Mouse (Mus musculus): ENCODE results near the gene Gm10577. TPM values are rescaled to one million over a fixed set of nuclear protein-coding genes. Genes with fewer than 3 reads are reported as not detected.

Gene Gm10577
- not detected in 2 replicates for polyA plus RNA-seq (2015; fragmentation: Nextera tagmentation; extraction: Ambion mirVana)

- Histone ChIP-seq H3K4me3 (replicated peaks) (no peak within 1 kb of the TSS), H3K27ac (no peak within 1 kb of the TSS), H3K27me3 (no peaks in the 10 kb centered on the region), H3K4me2 (no peak within 1 kb of the TSS), H3K36me3 (no peaks in the 10 kb centered on the region), H3K4me1 (replicated peaks) (no peaks in the 10 kb centered on the region), H3K9me3 (replicated peaks) (no peaks in the 10 kb centered on the region), H3K9ac (no peak within 1 kb of the TSS)
- DNase-seq, result no peak
- WGBS (ENCODE audit: insufficient replicate concordance), result 59% methylated on average over 4 of the region's 4 CpGs
- ATAC-seq (ENCODE audit: low read depth), result no peak
Observed at GRCm38 (mm10) chr4:101020596-101020995, at the start of gene Gm10577. Gene Gm10577 (minus strand): TSS chr4:101020696.

- H3K27ac ChIP-seq, result no peak overlapping the region
- H3K9ac ChIP-seq, result peak overlapping the region; percentile 45
- H3K36me3 ChIP-seq, result no peaks in the 10 kb centered on the region
- WGBS (ENCODE audit: insufficient replicate concordance), result 1% methylated on average over 55 of the region's 55 CpGs
- H3K4me2 ChIP-seq, result peak overlapping the region; percentile 79
- peaks cover 54% of the 10 kb centered on the region for H3K27me3 ChIP-seq
- ATAC-seq (ENCODE audit: low read depth), result no peak
- DNase-seq, result no peak
- 0 out of 2 replicates have a peak, but pooled peaks cover 3% of the 10 kb centered on the region for H3K4me1 ChIP-seq (replicated peaks)
- H3K4me3 ChIP-seq (replicated peaks), result peak overlapping the region; percentile 65
- H3K9me3 ChIP-seq (replicated peaks), result no peaks in the 10 kb centered on the region
Observed at GRCm38 (mm10) chr4:101069154-101069971, 48.9 kb upstream of the Gm10577 start.

GRCm38 (mm10) chr4:101068786-101069153 lies 48.3 kb upstream of the Gm10577 start, which contains the start of gene Raver2:
Gene Raver2 (plus strand): TSS chr4:101068983.
- WGBS (ENCODE audit: insufficient replicate concordance), result 3% methylated on average over 40 of the region's 54 CpGs
- Histone ChIP-seq H3K36me3 (no peaks in the 10 kb centered on the region), H3K9me3 (replicated peaks) (no peaks in the 10 kb centered on the region), H3K4me2 (peak within 1 kb of the TSS; percentile 79), H3K4me3 (replicated peaks) (peak within 1 kb of the TSS; percentile 65), H3K9ac (peak within 1 kb of the TSS; percentile 45), H3K4me1 (replicated peaks) (0 out of 2 replicates have a peak, but pooled peaks cover 3% of the 10 kb centered on the region), H3K27ac (no peak within 1 kb of the TSS), H3K27me3 (peaks cover 54% of the 10 kb centered on the region)
- DNase-seq, result no peak
- no peak for ATAC-seq (ENCODE audit: low read depth)

DNA sequence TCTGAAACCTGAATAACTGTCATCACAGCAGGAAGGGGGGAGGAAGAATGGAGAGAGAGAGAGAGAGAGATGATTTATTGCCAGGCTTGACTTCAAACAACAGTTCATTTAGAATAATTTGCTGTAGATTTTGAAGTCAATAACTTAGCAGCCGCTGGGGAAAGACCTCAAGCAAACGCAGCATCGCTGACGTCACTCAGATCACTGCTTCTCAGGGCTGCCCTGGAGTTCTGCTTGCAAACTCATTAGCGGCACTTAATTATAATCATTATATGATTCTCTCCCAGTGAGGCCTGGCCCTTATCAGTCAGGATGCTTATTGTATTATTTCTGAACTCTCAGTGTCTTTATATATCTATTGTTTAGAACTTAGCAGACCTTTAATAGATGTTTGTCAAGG lies 45.9 kb upstream of the Gm10577 start:
- 52% methylated on average over 5 of the region's 5 CpGs for WGBS (ENCODE audit: insufficient replicate concordance)
- Histone ChIP-seq H3K4me1 (replicated peaks) (0 out of 2 replicates have a peak, but pooled peaks cover 3% of the 10 kb centered on the region), H3K4me2 (no peak overlapping the region), H3K27ac (no peak overlapping the region), H3K4me3 (replicated peaks) (no peak overlapping the region), H3K9ac (no peak overlapping the region), H3K27me3 (peaks cover 46% of the 10 kb centered on the region), H3K9me3 (replicated peaks) (no peaks in the 10 kb centered on the region), H3K36me3 (no peaks in the 10 kb centered on the region)
- DNase-seq (no peak), ATAC-seq (ENCODE audit: low read depth) (no peak)

DNA sequence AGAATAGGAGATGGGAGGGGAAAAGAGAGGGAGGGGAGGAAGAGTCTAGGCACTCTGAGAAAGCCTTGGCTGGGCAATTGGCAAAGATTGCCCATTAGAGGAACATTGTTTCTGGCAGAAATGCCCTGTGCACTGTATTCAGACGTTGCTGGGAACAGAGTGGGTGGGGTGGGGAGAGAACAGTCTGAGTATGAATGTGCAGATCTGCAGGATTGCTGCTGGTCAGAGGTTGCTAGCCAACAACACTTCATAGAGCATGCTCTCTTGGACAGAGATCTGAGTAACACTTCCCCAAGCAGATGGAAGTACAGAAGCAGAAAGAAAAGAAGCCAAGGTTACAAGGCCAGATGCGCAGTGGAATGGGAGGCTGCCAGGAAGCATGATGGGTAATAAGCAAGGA lies 41.6 kb upstream of the Gm10577 start:
- no peak for ATAC-seq (ENCODE audit: low read depth)
- H3K36me3 ChIP-seq, result no peaks in the 10 kb centered on the region
- no peaks in the 10 kb centered on the region for H3K4me1 ChIP-seq (replicated peaks)
- H3K9ac ChIP-seq, result no peak overlapping the region
- 64% methylated on average over 2 of the region's 2 CpGs for WGBS (ENCODE audit: insufficient replicate concordance)
- no peak for DNase-seq
- no peak overlapping the region for H3K4me3 ChIP-seq (replicated peaks)
- H3K27ac ChIP-seq, result no peak overlapping the region
- H3K27me3 ChIP-seq, result 0 out of 2 replicates have a peak, but pooled peaks cover 14% of the 10 kb centered on the region
- no peak overlapping the region for H3K4me2 ChIP-seq
- no peaks in the 10 kb centered on the region for H3K9me3 ChIP-seq (replicated peaks)

DNA sequence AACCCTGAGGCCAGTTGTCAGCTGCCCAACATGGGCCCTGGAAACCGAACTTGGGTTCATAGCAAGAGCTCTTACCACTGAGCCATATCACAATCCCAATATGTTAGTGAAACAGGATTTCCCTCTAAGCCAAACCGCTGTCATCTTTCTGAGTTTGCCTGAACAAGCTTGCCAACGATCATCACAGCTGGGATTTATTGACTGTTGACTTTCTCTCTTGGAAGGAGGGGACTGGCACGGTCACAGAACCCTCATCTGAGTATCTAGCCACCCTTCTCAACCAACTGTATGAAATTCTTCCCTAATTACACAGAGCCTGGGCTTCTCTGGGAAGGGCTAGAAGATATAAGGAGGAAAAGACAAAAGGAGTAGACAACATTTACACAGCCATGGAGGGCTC lies 26.1 kb upstream of the Gm10577 start:
- DNase-seq (no peak), ATAC-seq (ENCODE audit: low read depth) (no peak)
- Histone ChIP-seq H3K9ac (no peak overlapping the region), H3K27ac (no peak overlapping the region), H3K4me1 (replicated peaks) (no peaks in the 10 kb centered on the region), H3K36me3 (no peaks in the 10 kb centered on the region), H3K9me3 (replicated peaks) (no peaks in the 10 kb centered on the region), H3K27me3 (no peaks in the 10 kb centered on the region), H3K4me2 (no peak overlapping the region), H3K4me3 (replicated peaks) (no peak overlapping the region)
- 57% methylated on average over 4 of the region's 4 CpGs for WGBS (ENCODE audit: insufficient replicate concordance)

DNA sequence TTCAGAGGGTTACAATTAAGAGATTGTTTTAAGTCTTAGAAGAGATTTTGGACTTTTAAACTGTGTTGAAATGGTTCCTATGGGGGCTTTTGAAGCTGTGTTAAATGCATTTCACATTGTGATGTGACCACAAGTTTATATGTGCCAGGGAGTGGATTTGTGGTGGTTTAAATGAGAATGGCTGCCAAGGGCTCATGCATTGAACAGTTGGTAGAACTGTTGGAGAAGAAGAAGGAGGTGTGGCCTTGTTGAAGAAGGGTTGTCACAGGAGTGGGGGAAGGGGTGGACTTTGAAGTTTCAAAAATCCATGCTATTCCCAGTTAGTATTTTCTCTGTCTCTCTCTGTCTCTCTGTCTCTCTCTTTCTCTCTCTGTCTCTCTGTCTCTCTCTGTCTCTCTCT lies 23.7 kb upstream of the Gm10577 start:
- no peaks in the 10 kb centered on the region for H3K36me3 ChIP-seq
- H3K4me1 ChIP-seq (replicated peaks), result no peaks in the 10 kb centered on the region
- H3K4me3 ChIP-seq (replicated peaks), result no peak overlapping the region
- H3K9me3 ChIP-seq (replicated peaks), result no peaks in the 10 kb centered on the region
- H3K27ac ChIP-seq, result no peak overlapping the region
- H3K4me2 ChIP-seq, result no peak overlapping the region
- no peak overlapping the region for H3K9ac ChIP-seq
- ATAC-seq (ENCODE audit: low read depth) (no peak), DNase-seq (no peak)
- H3K27me3 ChIP-seq, result no peaks in the 10 kb centered on the region

DNA sequence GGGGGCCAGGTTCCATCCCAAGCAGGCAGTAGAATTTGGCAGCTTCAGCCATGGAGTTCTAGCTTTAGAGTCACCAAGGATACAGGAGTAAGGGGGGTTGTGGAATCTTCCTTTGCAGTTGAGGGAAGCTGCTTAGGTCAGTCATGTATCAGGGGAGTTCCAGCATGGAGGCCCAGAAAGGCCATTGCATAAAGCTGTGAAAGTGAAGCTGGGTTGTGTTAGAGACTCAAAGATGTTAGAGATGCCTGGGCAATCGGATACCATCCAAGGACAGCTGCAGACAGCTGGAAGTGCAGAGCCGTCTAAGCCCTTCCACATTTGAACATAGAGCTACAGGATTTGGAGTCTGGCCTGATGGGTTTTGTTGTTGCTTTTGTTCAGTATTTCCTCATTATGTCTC lies 23.2 kb upstream of the Gm10577 start:
- no peaks in the 10 kb centered on the region for H3K27me3 ChIP-seq
- H3K4me1 ChIP-seq (replicated peaks), result no peaks in the 10 kb centered on the region
- WGBS (ENCODE audit: insufficient replicate concordance), result 56% methylated on average over 2 of the region's 2 CpGs
- no peak overlapping the region for H3K9ac ChIP-seq
- no peaks in the 10 kb centered on the region for H3K9me3 ChIP-seq (replicated peaks)
- H3K4me3 ChIP-seq (replicated peaks), result no peak overlapping the region
- DNase-seq (no peak), ATAC-seq (ENCODE audit: low read depth) (no peak)
- H3K27ac ChIP-seq, result no peak overlapping the region
- no peak overlapping the region for H3K4me2 ChIP-seq
- H3K36me3 ChIP-seq, result no peaks in the 10 kb centered on the region

DNA sequence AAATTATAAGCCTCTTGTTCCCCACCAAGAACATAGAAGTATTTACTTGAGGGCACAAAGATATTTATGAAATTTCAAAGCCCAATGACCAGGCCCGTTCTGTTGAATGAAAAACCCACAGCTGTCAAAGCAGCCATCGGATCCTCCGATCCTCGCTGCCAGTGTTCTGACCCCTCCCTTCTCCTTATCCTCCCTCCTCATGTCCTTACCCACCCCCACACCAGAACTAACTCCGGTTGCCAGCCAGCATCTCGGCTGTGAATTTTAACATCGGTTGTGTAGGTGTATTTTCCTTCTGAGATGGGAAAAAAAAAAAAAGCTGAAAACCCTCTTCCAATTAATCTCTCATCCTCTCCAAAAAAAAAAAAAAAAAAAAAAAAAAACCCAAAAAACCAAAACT lies 16.7 kb upstream of the Gm10577 start:
- no peak overlapping the region for H3K27ac ChIP-seq
- H3K36me3 ChIP-seq, result no peaks in the 10 kb centered on the region
- no peaks in the 10 kb centered on the region for H3K9me3 ChIP-seq (replicated peaks)
- no peaks in the 10 kb centered on the region for H3K4me1 ChIP-seq (replicated peaks)
- H3K27me3 ChIP-seq, result no peaks in the 10 kb centered on the region
- H3K9ac ChIP-seq, result no peak overlapping the region
- no peak overlapping the region for H3K4me3 ChIP-seq (replicated peaks)
- no peak for DNase-seq
- WGBS (ENCODE audit: insufficient replicate concordance), result 57% methylated on average over 7 of the region's 7 CpGs
- H3K4me2 ChIP-seq, result no peak overlapping the region
- no peak for ATAC-seq (ENCODE audit: low read depth)

DNA sequence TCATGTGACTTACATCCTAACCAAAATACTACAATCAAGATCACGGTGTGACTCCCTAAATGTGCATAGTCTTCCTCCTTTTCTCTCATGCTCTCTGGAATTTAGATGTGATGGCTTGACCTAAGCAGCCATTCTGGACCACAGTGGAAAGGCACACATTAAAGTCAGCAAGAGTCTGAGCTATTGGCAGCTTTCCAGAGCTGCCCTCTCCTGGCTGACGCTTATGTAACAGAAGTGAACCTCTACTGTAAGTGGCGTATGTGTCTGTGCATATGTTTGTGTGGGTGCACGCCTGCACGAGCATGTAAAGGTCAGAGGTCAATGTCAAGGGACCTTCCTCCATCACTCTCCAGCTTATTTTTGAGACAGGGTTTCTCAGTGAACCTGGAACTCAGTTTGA lies 14.6 kb upstream of the Gm10577 start:
- Histone ChIP-seq H3K27ac (no peak overlapping the region), H3K4me2 (no peak overlapping the region), H3K9ac (no peak overlapping the region), H3K4me3 (replicated peaks) (no peak overlapping the region), H3K27me3 (no peaks in the 10 kb centered on the region), H3K9me3 (replicated peaks) (no peaks in the 10 kb centered on the region), H3K4me1 (replicated peaks) (no peaks in the 10 kb centered on the region), H3K36me3 (no peaks in the 10 kb centered on the region)
- DNase-seq, result no peak
- ATAC-seq (ENCODE audit: low read depth), result no peak
- 70% methylated on average over 5 of the region's 5 CpGs for WGBS (ENCODE audit: insufficient replicate concordance)

- Histone ChIP-seq H3K9me3 (replicated peaks) (no peaks in the 10 kb centered on the region), H3K4me1 (replicated peaks) (no peaks in the 10 kb centered on the region), H3K27ac (no peak overlapping the region), H3K9ac (no peak overlapping the region), H3K4me3 (replicated peaks) (no peak overlapping the region), H3K36me3 (no peaks in the 10 kb centered on the region), H3K27me3 (no peaks in the 10 kb centered on the region), H3K4me2 (no peak overlapping the region)
- 46% methylated on average over 3 of the region's 3 CpGs for WGBS (ENCODE audit: insufficient replicate concordance)
- no peak for DNase-seq
- no peak for ATAC-seq (ENCODE audit: low read depth)
Observed at GRCm38 (mm10) chr4:101033047-101033446, 12.6 kb upstream of the Gm10577 start.

GRCm38 (mm10) chr4:101027852-101028411 lies 7.4 kb upstream of the Gm10577 start:
- H3K4me3 ChIP-seq (replicated peaks), result no peak overlapping the region
- ATAC-seq (ENCODE audit: low read depth), result no peak
- DNase-seq, result no peak
- 67% methylated on average over 9 of the region's 9 CpGs for WGBS (ENCODE audit: insufficient replicate concordance)
- no peaks in the 10 kb centered on the region for H3K4me1 ChIP-seq (replicated peaks)
- no peaks in the 10 kb centered on the region for H3K36me3 ChIP-seq
- no peak overlapping the region for H3K4me2 ChIP-seq
- no peaks in the 10 kb centered on the region for H3K27me3 ChIP-seq
- no peak overlapping the region for H3K27ac ChIP-seq
- no peak overlapping the region for H3K9ac ChIP-seq
- no peaks in the 10 kb centered on the region for H3K9me3 ChIP-seq (replicated peaks)
